Mouse (Mus musculus) kidney, adult 11 months (tissue): ENCODE measurements around the gene Tpte.

Source experiments
- DNase-seq: peaks from one replicate; pipeline ENCODE4 v3.0.0; 2022

The Tpte gene

DNA sequence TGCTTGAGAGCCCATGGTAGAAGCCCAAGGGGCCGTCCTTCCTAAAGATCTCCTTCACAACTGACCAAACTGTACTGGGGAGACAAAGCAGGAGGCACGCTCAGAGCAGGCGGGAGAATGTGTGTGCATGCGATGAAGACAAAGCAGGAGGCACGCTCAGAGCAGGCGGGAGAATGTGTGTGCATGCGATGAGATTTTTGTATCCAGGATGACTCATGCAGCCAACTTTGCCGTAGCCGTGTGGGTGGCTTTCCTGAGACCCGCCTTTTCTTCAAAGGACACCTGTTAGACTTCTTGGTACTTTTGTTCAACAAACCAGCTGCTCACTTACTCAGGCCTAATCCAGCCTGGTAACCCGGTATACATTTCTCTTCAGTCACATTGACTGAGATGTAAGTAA is 97.7 kb downstream of the Tpte start:
- DNase-seq: no peak

DNA sequence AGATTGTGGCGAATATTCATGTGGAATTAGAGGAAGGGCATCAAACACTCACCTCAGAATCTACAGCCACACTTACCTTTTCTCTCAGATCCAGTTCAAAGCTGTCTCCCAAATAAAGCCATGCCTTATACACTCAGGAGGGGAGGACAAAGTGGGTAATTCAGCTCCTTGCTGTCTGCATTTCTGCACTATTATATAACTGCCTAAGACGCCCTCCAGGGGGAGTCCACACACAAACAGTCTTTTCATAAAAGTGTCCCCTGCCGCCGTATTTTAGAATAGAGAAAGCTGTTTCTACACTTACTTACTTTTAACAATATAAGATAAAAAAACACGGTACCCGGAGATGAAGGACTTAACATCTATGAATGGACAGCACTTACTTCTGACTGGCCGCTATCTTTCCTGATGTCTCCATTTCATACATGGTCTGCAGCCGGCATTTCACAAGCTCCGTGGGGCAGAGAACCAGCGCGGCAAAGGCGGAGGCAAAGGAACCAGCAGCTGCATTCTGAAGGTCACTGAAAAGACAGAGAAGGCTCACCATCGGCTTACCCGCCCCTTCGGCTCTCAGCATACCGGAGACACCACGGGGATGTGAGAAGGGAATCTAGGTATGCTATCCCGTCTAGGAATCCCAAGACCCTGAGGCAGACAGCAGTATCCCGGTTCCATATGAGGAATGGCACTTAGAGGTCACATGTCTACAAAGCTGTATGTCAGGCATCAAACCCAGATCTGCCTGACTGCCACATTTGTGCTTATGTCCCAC is 99.8 kb downstream of the Tpte start:
- DNase-seq: no peak

DNA sequence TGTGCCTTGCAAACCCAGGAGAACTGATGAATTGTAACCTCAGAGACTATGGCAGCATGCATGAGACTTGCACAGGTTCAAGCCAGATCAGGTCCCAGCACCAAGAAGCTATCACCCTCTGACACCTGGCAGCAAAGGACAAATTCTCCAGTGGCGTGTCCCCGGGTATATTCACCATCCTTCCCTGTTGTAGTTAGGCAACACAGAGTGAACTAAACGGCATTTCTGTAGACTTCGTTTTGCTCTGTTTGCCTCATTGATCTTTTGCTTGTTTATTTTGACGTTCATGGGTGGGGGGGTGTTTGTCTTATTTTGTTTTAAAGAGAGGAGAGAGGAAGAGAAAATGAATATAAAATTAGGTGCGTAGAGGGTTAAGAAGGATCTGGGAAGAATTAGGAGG is 101.9 kb downstream of the Tpte start:
- no peak for DNase-seq

DNA sequence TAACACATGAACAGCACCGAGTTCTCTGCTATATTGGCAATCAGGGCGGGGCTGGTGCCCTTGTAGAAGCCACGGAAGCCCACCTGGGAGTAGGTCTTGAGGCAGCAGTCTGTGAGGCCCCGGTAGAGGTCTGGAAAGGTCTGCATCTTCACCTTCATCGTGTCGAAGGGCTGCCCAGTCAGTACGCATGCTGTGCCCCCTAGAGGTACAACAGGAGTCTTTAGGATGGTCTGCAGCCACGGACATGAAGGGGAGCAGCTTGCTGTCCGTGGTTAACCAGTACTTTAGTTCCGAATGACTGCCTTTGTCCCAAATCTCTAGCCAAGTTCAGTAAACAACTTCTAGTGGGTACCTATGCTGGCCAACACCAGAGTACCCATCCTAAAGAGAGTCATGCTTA is 106.6 kb downstream of the Tpte start:
- DNase-seq: peak; percentile 28

DNA sequence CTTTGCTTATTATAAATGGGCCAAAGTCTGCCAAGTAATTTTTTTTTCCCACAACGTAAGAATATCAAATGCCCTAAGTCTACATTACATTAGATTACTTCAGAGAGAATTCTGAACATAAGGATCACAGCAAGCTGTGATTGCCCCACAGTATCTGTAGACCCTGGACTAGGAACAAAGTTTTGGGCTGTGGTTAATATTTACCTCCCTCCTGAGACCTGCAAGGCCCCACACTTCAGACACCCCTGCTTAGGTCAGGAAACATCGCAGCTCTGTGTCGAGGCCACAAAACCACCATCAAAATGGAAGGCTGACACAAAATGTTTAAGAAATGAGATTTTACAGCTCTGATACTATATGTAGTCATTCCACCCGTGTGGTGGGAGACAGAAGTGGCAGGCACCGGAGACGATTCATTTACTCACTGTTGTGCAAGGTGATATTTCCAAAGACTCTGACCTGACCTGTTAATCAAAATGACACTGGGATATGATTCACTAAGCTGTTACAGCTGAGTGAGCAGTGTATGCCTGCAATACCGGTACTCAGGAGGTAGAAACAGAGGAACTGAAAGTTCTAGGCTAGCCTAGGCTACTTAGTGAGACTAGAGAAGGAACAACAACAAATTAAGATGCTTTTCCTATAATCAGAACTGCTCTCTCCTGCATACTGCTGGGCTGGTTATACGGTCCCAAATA is 107.7 kb downstream of the Tpte start:
- peak; percentile 71 for DNase-seq

DNA sequence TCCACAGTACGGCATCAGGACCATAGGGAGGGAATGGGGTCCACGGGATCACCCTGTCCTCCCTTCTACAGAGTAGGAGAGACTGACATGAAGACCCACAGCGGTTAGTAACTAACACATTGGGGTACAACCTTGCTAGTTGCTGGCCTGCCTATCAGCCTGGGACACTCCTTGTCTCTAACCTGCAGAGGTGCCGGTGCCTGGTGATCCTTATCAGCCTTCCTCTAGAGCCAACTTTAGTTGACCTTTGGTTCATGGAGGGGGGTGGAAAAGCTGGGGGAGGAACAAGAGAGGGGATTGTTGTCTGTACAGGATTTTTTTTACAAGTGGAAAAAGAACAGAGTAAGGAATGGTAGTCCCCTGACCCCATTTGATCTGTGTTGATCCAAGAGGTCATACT is 111.2 kb downstream of the Tpte start:
- DNase-seq: peak; percentile 79

DNA sequence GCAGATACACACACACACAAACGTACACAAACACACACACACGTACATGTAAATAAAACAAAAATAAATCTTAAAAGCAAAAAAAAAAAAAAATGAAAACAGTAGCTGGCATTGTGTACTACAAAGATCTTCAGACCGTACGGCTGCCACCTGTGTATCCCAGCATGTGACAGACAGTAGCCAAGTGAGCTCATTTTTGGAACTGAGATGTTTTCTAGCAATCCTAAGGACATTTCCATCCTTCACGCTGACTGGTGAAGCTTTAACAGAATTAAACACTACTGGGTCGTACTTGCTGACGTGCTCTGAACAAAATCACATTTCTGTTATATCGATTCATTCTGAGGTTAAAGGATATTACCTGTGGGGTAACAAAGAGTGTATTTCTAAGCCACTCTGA is 112.0 kb downstream of the Tpte start:
- DNase-seq: no peak

DNA sequence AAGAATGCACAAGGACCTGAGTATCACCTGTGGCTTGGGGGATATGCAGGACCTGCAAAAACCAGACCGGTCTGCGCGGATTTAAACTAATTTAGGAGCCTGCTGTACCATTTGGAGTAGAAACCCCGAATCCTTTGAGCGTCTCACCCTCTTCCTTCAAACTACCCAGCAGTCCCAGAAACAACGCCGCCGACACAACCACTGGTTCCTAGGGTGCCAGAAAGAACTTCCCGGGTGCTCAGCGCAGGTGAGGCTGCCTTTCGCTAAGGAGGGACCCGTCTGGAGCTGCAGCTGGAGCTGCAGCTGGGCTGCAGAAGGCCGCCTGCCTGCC is 114.5 kb downstream of the Tpte start:
- no peak for DNase-seq

DNA sequence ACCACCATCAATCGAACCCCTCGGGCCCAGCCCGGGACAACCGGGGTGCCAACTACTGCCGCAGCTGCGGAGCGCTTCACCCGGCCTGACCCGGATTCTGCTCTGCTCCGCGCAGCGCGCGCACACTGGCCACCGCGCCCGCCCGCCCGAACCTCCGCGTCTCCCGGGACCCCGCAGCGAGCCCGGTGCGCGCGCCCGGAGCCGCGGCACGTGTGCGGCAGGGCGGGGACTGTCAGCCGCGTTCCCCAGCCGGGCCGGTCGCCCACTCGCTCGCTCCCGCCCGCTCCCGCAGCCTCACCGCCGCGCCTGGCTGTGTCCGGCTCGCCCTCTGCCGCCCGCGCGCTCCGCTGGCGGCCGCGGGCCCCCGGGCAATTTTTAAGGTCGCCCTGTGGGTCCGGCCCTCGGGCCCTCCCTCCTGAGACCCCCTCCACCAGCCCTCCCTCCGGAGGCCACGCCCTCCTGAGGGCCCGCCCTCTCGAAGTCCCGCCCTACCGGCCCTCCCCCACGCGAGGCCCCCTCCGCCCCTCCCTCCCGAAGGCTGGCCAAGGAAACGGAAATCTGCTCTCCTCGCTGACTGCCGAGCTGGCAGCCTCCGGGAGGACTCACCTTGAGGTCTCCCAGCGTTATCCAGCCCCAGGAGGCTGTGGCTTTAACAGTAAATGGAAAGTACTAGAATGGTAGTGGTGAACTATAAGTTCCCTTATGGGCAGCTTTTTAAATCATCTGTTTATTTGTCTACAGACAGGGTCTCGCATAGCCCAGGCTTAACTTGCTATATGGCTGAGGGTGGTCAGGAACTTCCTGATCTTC is 115.1 kb downstream of the Tpte start, which contains the start of gene Slc25a15:
TSS of gene Slc25a15 (minus strand) at position 456 of the 810 bp plus-strand sequence.
- peak; percentile 88 for DNase-seq

DNA sequence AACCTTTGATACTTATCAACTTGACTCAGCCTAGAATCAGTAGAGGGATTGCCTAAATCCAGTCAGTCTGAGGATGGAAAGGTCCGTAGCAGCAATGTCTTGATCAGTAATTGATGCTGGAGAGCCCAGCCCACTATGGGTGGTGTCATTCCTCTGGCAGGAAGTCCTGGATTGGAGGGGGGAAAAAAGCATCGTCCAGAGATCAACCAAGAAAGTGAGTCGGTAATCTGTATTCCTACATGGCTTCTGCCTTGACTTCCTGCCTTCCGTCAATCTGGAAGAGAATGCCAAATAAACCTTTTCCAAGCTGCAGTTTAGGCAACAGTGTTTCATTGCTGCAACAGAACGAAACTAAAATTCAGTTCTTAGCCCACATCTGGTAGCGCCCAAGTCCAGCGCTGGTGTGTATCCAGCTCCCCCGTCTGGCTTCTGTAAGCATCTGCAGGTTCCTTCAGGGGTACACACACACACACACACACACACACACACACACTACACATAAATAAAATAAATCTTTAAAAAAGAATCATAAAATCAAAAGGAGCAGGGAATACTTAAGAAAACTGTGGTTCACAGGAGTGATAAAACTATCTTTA is 116.1 kb downstream of the Tpte start:
- DNase-seq: peak; percentile 20

DNA sequence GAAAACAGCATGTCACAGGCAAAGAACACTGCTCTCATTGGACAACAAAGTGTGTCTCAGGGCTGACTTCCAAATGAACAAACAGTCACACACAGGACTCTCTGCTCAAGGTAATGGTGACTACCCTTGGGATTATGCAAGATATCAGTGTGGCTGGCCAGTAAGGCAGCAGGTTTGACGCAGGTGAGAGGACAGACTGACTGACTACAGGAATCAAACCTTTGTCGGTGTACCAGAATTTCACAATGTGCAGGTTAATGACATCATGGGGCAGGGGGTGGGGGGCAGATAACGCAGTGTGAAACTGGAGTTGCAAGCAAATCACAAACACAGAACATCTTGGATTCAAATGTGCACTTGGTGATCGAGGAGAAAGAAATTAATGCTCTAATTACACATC is 117.4 kb downstream of the Tpte start:
- no peak for DNase-seq

DNA sequence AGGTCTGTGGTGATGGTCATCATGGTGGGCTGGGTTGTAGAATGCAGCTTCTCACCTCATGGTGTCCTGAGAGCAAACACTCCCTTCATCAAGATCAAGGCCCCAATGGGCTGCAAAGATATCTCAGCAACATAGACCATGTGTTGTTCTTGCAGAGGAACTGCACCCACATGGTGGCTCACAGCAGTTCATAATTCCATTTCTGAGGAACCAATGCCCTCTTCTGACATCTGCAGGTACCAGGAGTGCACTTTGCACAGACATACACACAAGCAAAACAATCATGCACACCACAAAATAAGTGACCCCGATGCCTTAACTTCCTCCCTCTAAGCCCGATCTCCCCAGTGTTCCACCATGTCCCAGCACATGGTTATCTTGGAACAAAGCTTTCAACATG is 120.0 kb downstream of the Tpte start:
- no peak for DNase-seq

DNA sequence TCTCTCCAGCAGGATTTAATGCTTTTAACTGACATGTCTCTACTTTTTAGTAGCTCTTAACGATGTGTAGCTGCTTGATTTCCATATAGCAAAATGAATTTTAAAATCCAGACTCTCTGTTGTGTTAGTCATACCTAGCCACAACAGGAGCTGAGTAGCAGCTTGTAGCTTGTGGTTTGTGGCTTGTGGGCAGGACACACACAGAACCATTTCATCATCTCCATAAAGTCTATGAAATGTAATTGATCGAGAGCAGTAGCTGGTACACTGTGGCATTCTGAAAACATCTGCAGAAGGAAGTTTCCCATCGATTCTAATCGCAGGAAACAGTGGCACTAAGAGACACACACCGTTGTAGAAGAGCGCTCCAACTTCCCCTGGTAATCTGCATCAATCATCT is 122.5 kb downstream of the Tpte start:
- DNase-seq: no peak

DNA sequence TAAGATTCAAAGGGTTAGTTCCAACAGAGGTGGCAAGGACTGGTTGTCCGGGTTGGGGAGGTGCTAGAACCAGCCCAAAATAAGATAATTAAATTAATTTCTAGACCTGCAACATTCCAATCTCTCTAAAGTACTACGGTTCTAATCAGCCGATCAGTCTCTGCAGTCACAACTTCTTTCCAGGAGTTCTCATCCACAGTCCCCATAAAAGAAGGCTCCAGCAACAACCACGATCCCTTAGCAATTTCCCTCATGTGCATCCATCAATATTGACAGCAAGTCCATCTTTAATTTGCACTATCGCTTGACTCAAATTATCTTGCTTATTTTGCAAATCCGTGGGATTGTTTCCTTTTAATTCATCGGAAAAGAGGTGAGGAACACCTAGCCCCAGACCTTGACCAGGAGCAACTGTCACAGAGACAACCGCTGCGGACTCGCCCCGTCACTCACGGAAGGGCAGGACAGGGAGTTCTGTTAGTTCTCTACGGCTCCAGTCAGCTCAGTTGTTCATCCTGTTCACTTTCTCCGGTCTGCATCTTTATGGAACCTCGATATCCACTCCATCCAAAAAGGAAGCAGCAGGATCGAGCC is 127.5 kb downstream of the Tpte start:
- DNase-seq: no peak

DNA sequence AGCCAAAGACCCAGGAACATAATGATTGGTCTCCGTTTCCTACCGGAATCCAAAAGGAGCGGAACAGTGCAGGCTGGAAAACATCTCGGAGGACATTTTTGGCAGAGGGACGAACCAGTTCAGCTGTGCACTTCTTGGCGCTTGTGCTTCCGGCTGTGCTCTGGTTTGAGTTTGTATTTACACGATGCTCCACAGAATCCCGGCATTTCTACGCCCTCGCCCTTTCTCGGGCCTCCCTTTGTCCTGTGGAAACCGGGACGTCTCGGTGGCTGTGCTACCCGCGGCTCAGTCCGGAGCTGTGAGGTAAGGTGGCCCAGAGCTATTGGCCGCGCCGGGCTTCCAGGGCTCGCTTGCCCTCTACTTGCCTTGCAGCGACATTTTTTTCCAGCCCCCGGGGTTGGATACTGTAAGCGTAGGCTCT is 128.1 kb downstream of the Tpte start, which contains the start of gene Mrps31:
TSS of gene Mrps31 (plus strand) at position 80 of the 421 bp plus-strand sequence.
- DNase-seq: peak; percentile 81

DNA sequence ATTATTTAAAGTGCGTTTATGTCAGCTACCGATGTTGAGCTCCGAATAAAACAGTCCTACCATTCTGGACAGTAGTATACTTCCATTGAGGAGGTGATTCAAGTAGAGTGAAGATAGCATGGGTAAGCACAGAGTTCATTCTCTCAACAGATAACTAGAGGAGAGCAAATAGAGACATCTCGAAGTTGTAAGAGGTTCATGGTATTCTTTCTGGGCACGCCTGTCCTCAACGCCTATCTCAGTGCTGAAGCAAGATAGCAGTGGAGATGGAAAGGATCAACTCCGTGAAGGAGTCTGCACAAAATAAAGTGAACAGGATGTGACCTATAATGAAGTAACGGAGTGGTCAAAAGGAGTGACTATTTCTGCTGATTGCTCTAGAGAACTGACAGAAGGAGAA is 128.7 kb downstream of the Tpte start:
- DNase-seq: no peak
